Mouse (Mus musculus): Measurements from ENCODE around the gene Arhgap24.

Gene Arhgap24

DNA sequence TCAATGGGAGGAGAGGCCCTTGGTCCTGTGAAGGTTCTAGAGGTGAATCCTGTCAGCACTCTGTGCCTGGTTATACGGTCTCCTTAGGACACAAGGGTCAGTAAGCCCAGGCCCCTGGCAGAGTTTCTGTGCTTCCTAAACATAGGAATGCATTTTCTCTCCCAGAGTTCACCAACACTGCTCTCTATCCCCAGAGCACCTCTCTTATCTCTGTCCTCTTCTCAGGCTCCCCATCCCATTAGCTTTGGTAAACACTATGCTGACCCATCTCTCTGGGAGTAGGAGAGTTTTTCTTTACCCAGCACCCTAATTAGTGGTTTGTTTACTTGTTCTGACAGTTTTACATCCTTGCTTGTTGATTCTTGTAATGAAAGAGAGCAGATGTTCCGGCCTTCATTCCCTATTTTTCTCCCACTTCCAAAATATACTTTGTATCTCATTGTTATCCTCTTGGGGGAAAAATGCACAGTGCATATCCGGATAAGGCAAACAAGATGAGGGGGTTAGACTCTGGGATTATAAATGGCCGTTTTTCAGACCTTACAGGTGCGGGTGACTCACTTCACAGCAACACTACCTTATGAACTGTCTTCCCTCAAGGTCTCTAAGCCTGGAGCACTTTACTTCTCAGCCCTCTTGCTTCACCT lies 270.6 kb downstream of the Arhgap24 start:
- no peak for DNase-seq

DNA sequence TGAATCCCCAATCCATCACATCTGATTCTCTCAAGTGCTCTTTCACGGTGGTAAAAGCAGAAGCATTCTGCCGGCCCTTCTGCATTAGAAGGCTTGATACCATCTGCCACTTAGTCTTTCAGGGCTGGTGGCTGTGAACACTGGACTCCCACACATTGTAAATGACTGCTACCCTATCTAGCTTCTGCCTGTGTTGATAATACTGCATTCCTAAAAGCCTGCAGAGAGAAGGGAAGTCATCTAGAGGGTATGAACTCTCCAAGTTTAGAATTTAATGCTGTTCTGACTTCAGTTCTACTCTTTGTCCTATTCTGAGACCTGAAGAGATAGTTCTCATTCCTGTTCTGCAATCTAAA lies 271.1 kb downstream of the Arhgap24 start:
- DNase-seq = no peak

DNA sequence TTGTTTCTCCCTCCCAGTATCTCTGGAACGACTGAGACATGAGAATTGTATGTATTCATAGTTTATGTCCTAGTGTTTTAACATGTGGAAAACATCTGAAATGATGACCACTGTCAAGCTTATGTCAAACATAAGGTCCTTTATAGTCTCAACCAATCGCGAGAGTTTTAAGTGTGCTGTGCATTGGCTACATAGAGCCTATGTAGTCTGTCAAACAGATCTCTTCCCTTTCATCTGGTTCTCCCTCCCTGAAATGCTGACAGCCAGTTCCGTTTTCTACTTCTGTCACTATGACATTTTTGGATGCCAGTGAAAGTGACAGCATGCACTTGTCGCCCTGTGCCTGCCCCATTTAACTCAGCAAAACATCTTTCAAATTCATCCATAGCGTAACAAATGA lies 275.8 kb downstream of the Arhgap24 start:
- no peak for DNase-seq

DNA sequence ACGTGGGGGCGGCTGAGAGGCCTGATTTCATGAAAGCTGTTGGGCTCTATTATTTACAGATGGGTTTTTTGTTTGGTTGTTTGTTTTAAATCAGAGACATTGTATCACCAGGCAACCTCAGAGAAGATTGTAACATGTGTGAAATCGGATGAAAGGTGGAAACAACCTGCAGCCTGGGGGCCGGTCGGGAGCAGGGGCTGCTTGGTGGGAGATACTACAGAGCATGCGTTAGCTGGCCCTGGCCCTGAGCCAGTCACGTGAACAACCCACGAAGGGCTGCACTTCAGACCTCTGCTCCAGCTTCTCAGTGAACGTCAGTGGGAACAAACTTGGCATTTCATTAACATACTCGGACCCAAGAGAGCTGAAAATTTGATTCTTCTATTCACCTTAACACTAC lies 284.5 kb downstream of the Arhgap24 start:
- DNase-seq = no peak

DNA sequence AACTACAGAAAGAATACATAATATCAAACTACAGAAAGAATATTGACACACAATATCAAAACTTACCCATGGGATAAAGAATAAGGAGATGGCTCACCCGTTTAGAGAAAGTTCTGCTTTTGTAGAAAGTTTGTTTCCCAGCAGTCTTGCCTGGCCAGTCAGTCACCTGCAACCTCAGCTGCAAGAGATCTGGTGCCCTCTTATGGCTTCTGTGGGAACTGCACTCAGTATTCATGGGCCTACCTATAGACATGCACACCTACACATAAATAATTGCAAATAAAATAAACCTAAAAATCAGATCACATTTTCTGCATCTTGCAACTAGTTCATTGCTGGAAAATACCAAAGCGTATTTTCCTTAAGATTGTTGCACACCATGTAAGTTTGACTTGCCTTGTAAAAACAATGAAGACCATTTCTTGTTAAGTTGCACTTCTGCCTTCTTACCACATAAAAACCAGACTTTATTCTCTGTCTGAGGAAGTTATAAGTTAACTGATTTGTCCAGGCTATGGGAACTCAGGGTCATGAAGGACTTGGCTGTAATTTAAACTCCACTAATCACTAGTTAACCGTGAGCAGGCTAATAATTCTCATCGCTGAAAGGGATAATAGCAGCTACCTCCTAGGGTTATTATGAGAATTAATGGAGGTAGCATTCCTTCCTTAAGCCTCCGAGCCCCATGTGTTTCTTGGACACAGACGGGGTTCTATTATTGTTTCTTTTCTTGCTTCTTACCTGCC lies 285.3 kb downstream of the Arhgap24 start:
- peak; percentile 68 to 70 for DNase-seq

DNA sequence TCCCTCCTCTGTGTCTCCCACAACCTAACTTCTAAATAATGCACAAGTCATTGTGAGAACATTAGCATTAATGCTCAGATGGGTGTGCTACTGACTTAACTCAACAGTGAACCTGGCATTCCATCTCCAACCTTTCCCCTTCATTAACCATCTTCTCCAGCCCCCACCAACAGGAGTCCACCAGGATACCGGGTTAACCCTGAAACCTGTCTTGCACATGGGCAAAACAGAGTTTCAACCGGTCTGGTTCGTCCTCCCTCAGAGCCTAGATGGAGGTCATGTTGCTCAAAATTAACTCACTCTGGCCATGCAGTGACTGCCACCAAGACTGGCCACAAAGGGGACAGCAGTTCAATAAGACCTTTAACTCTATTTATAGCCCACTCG lies 285.9 kb downstream of the Arhgap24 start:
- DNase-seq = no peak

DNA sequence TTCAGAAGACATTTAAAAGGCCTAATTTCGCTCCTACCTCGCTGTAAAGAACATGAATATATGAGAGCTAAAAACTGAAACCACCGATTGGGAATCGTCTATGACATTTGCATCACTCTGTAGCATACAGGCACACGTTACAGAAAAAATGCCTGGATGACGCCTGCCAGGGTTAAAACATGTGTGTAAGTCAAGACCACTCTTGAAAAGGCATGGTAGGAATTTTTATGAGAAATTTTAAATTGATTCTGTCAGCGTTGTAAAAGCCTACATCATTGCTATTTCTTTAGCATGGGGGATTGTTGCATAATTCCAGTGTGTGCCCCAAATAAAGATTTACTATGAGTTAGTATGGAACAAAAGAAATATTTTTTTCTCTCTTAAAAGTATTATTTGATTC lies 286.6 kb downstream of the Arhgap24 start:
- DNase-seq = no peak

DNA sequence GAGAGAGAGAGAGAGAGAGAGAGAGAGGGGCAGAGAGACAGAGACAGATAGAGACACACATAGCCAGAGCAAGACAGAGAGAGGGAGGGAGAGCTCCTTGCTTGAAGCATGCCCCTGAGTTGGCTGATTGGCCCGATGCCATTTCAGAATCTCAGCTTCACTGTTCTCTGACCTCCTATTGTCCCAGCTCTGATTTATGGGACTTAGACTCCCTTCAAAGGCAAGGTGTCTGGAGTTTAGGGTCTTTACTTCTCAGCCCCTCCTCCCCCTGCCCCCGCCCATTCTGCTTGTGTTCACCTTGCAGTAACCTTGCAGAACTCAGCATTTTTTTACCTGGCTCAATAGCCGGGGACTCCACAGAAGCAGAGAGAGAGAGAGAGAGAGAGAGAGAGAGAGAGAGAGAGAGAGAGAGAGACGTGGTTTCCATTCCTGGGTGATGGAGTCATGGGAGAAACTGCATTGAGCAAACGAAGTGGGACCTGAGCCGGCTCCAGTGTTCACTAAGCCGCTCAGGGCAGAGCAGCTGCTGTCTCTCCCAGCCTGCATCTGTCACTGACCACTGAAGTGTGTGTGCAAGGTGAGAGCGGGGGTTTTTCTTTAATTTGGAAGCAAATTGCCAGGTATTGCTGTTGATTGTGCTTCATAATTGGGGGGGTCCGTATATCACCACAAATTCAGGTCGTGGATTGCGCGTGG lies 287.3 kb downstream of the Arhgap24 start:
- DNase-seq = no peak

DNA sequence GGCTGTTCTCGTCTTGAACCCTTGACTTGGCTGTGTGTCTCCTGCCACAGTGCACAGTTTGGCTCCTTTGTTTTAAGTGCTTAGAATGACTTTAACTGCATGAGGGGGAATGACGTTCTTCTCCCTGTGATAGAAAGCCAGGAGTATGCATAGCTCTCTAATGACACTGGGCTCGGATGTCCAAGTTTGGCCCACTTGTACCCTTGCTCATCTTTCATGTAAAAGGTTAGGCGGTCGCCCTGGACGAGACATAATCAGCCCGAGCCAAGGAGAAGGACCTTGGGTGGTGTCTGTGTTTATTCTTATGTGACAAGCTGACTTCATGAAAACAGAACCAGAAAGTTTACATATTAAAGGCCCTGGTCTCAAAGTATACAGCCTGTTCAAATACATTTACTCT lies 289.4 kb downstream of the Arhgap24 start:
- DNase-seq = no peak

DNA sequence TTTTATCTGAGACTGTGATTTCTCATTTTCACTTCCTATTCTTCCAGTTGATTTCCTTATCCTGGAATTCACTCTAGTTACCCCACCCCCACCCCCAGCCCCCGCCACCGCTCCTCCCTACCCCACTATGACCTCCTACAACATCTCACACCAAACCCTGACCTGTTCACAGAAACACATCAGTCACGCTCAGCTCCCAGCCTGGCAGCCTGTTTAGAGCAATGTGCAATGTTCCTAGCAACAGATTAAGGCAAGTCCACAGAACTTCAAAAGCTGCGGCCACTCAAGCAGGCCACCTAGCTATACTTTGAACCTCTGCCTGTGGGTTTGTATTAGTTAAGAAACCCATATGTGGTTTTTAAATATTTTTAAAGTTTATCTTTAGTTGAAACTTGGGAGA lies 293.3 kb downstream of the Arhgap24 start:
- no peak for DNase-seq

DNA sequence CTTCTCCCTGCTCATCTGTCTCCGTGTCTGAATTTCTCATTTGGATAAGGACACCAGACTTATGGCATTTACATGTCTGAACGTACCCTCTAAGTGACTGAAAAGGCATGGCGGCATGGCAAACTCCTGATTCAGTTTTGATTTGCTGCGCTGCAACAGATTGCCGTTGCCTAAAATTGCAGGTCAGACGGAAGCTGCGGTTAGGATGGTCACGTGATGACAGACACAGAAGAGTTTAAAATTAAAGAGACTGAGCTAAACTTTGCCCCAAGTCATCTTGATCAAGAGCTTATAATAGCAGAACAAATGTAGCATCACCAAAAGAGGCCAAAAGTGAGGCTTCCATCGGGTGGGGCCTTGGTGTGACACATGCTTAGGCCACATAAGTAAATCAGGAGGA lies 296.1 kb downstream of the Arhgap24 start:
- peak; percentile 6 to 12 for DNase-seq

DNA sequence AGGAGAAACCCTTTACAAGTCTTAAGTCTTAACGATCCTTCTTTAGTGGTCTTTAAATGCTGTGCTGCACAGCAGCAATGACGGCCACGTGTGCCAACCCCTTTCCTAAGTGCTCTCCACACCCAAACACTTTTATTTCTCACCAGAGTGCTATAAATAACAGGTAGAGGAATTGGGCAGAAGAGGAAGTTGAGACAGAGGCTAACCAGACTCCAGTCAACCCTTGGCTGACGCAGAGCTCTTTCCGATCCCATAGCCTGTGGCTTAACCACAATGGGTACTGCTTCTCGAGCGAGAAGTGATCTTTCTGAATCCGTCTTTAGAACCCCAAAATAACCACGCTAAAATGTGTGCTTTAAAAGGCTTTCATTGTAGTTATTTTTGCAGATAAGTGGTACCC lies 296.7 kb downstream of the Arhgap24 start:
- DNase-seq = peak; percentile 50 to 54

DNA sequence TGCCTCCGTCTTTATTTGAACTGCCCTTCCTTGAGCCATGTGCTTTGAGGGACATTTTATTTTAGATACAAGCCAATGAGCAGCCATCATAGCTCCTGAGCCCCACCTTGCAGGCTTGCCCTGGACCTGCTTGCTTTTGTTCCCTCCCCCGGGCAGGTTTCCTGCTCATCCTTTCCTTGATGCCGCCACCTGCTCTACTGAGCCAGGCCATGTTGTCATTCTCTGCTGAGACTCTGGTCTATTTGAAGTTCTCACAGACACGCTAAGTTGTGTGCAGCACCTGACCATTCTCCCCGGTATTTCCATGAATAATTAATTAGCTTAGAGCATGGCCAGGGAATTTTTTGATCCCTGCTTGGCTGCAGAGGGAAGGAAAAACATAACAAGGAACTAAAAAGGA lies 297.1 kb downstream of the Arhgap24 start:
- peak; percentile 32 to 35 for DNase-seq

DNA sequence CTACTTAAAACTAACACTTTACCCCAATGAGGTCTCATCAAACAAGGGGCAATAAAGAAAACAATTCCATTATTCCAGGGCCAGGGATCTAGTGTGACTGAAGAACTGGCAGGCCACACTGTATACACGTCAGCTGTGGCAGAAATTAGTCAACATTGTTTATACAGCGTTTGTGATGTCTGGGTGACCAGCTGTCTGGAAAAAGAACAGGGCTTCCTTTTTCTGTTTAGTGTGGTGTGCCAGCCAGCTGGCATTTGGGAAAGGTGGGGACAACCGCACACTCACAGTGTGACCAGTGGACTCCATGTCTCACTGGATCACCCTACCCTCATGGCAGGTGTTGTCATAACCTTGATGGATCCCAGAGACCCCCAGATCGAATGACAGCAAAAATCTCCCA lies 302.4 kb downstream of the Arhgap24 start:
- no peak for DNase-seq

DNA sequence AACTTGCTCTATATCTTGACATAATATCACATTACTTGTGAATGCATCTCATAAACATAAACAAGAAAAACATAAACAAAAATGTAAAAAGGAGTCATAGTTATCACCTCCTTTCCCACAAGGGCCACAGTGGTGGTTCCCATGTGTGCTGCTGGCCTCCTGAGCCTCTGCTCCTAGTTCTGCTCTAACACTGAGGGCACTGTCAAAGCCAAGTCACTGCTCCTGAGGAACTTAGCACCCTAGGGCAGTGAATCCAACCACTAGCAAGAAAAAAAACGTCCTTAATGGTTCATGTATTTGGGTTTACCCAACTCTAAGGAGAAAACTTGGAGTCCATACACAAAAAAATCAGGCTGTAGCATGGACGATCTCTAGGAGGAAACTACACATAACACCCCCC lies 304.9 kb downstream of the Arhgap24 start:
- DNase-seq = no peak

DNA sequence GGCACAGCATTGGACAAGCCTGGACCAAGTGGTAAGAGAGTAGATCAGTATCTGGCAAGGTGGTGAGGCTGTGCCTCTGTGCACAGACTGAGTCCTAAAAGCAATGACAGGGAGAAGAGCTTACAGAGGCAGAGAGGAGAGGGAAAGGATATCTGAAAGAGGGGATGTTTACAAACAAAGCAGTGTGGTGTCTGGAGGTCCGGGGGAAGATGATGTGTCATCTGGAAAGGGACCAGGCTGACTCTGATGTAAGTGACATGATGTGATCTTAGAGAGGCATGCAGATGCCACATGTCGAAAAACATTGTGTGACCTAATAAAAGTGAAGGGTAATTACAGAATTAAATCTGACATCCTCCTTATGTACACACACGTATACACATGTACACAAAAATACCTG lies 307.2 kb downstream of the Arhgap24 start:
- DNase-seq = no peak

DNA sequence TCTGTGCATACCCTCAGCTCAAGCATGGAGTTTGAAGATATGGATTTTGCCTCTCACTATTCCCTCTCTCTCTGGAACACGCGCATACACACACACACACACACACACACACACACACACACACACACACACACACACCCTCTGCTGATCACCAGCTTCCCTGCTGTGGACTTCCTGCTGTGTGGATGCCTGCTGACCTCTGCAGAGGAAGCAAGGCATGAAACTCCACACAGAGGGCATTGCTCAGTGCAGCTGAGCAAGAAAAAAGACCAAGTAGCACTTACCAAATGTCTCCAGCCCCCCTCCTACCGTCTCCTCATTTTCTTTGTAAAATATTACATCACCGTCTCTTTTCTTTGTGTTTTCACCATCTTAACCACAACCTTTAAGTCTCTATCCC lies 310.1 kb downstream of the Arhgap24 start:
- no peak for DNase-seq

DNA sequence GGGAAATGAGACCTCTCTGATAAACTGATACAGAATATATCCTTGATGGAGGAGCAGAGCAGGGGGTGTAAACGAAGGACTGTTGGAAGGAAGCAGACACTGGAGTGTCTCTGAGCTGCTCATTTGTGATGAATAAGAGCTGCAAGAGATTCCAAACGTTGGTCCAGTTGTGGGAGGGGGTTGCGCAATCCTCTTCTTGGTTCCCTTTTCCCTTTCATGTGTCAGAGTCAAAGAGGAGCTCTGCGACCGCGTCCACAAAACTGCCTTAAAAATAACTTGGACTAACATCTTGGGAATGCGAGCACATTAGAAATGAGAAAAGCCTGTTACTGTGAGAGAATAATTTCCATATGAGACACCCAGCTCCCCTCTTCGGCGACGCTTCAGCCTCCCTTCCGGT lies 312.3 kb downstream of the Arhgap24 start:
- DNase-seq = no peak

DNA sequence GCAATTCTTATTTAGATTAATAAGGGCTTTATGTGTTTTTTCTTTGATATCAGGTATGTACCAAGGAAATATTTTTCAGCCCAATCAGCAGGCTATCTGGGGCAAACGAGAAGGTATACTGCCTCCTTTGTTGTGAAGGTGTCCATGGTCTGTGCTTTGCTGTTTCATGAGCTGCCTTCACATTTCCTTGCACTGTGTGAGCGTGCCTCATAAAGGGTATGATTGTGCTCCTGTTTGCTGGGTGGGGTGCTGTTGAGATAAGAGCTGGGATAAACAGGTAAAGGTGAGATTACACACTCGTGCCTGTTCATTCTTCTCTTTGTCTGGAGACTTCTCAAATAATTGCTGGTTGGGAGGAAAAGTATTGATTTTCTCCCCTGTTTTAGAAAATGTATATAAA lies 320.3 kb downstream of the Arhgap24 start:
- DNase-seq = no peak

DNA sequence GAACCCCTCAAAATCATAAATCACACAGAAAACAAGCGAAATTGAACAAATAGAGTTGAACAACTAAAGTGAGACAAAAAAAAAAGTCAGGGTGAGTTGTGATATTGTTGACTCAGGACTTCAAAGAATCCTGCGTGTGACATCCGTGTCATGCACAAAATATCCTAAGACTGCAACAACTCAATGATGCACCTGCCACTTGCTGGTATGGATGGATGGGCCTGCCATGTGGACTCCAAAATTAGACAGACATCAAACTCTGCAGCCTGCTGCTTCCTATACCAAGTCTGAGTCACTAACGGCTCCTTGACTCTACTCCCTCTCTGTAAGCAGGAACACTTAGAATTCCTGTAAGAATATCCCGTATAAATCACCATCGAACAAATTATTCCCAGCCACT lies 321.6 kb downstream of the Arhgap24 start:
- DNase-seq = no peak

DNA sequence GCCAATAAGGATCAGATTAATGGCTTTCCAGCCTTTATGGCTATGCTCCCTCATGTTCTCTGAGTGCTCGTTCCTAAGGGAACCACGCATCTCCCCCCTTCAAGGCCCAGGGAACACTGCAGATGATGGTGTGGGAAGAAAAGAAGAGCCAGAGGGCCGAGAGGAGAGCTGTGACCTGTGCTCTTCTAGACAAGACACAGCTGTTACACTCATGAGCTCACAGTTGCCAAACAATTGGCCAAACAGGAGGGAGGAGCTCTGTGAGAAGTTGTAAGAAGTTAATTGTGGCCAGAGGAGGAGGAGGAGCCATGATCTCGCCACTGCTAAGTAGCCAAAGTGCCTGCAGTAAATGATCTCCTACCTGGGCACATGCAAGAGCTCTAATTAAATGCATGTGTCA lies 322.5 kb downstream of the Arhgap24 start:
- DNase-seq = no peak

DNA sequence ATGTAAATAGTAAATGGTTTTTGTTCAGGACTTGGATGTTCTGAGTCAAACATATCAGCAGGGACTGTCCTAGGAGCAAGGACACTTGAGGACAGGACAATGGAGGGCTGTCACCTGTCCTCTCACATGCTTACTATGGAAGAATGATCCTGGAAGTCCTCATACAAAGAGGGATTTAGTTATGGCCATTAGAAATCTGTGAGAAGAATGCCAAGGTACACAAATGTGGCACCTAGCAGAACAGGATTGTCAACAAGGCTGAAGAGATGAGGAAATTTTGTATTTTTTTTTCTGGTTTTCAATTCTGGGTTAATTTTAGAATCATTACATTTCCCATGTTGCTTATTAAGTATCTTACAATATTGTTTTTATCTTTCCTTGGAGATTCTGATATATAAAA lies 326.3 kb downstream of the Arhgap24 start:
- no peak for DNase-seq

DNA sequence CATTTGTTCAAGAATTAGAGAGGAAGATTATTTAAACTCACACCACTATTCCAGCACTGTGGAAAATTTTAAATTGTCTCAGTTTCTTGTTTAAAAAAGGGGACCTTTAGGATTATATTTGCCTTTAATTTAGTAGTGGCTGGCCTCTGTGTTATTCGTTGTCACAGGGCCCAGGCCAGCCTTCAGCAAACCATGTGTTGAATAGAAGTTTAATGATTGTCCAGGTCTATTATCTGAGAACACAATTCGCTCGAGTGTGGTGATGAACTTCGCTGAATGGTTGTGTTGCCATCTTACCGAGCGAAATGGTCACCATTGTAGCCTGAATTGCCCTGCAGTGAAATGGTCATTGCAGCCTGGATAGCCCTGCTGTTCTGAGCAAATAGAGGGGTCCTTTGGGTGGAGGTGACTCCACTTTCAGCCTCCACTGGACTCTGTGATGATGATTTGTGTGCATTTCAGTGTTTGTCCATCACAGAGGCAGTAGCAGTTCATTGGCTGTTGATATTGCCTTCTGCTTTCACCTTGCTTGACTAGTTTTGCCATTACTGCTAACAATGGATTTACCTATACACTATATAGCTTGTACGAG lies 329.3 kb downstream of the Arhgap24 start:
- no peak for DNase-seq

DNA sequence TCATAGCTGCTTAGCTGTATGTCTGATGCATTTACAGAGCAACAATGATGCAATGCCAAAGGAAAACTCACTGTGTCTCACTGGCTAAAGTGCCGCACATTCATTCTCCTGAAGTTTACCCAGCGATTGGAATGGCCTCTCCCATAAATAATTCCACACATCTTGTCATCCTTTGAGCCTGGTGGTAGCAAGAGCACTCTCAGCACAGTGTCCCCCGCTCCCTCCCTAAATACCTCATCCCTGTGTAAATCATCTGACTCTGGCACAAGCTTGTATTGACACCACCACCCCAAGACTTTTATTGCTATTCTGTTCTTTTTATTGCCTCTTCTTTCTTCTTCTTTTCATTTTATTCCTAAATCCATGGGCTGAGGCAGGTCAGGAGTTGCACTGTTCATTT lies 332.1 kb downstream of the Arhgap24 start:
- DNase-seq = no peak
